Mouse (Mus musculus) CH12.LX (cell line): ENCODE results near the gene Polr2b. TPM values are rescaled to one million over a fixed set of nuclear protein-coding genes. Genes with fewer than 3 reads are reported as not detected.

Experiments
- DNase-seq: peaks from one replicate; pipeline ENCODE4 v3.0.0-alpha.2; 2013; ENCODE audit errors: extremely low read depth
- H3K27ac ChIP-seq: 2 replicates; pipeline ENCODE4 v1.5.1; 2012; ENCODE audit warnings: low read depth, mild to moderate bottlenecking, control low read depth, moderate library complexity; ENCODE audit not compliant: insufficient read depth
- H3K27me3 ChIP-seq: replicated peaks from 2 replicates; pipeline ENCODE3; 2012; ENCODE audit warnings: inconsistent platforms
- H3K36me3 ChIP-seq, 2 experiments: replicated peaks in 1 of 2; 2 replicates each; pipeline versions ENCODE3 to v1.6.1; 2012; ENCODE audit warnings: inconsistent platforms in 1 of 2, low read length in 1 of 2, mild to moderate bottlenecking in 1 of 2, mixed read lengths in 1 of 2, moderate library complexity in 1 of 2; ENCODE audit not compliant: control insufficient read depth in 1 of 2, insufficient read depth in 1 of 2
- H3K4me1 ChIP-seq, 2 experiments: 2 replicates each; pipeline ENCODE4 v1.6.1; 2012; ENCODE audit warnings: inconsistent platforms in 1 of 2, moderate library complexity in 1 of 2; ENCODE audit not compliant: insufficient read depth in 2 of 2, control insufficient read depth in 1 of 2
- H3K4me2 ChIP-seq: 2 replicates; pipeline ENCODE4 v1.6.1; 2012; ENCODE audit warnings: low read depth, mild to moderate bottlenecking, control low read depth; ENCODE audit not compliant: poor library complexity, insufficient read depth, severe bottlenecking
- H3K4me3 ChIP-seq, 3 experiments: fragments of 150-350 bp in 1 of 3; sonication (generic) in 1 of 3; replicated peaks in 1 of 3; 2 replicates each; pipeline versions ENCODE3 to v1.5.1; 2011 to 2012; ENCODE audit warnings: low read depth in 2 of 3, low read length in 2 of 3, mild to moderate bottlenecking in 2 of 3, moderate library complexity in 2 of 3, control low read depth in 1 of 3, improper control_type of control experiment in 1 of 3, inconsistent platforms in 1 of 3, mixed read lengths in 1 of 3; ENCODE audit not compliant: poor library complexity in 1 of 3
- H3K79me2 ChIP-seq: replicated peaks from 2 replicates; pipeline ENCODE4 v1.6.1; 2012; ENCODE audit warnings: mild to moderate bottlenecking, moderate library complexity; ENCODE audit not compliant: control insufficient read depth, poor library complexity, insufficient read depth, severe bottlenecking; ENCODE audit errors: extremely low read depth
- H3K9ac ChIP-seq: 2 replicates; pipeline ENCODE4 v1.6.1; 2012; ENCODE audit warnings: low read depth, mild to moderate bottlenecking, control low read depth, moderate library complexity; ENCODE audit not compliant: insufficient read depth
- H3K9me3 ChIP-seq: replicated peaks from 2 replicates; pipeline ENCODE3; 2012; ENCODE audit warnings: low read length, inconsistent platforms, mixed read lengths
- BHLHE40 ChIP-seq: IDR thresholded peaks from 2 replicates; pipeline ENCODE4 v1.6.1; 2011; ENCODE audit warnings: mild to moderate bottlenecking, low read depth, low read length, improper control_type of control experiment
- CHD1 ChIP-seq: IDR thresholded peaks from 2 replicates; pipeline ENCODE4 v1.6.1; 2012; ENCODE audit warnings: low read depth, low read length, improper control_type of control experiment, inconsistent platforms
- CHD2 ChIP-seq: IDR thresholded peaks from 2 replicates; pipeline ENCODE4 v1.6.1; 2011; ENCODE audit warnings: low read length, improper control_type of control experiment
- CTCF ChIP-seq, 2 experiments: IDR thresholded peaks in 1 of 2; conservative IDR thresholded peaks in 1 of 2; 2 replicates each; pipeline ENCODE4 v1.5.1; 2011 to 2012; ENCODE audit warnings: low read depth in 2 of 2, low read length in 2 of 2, improper control_type of control experiment in 1 of 2, inconsistent platforms in 1 of 2, mild to moderate bottlenecking in 1 of 2, moderate library complexity in 1 of 2
- E2F4 ChIP-seq: IDR thresholded peaks from 2 replicates; pipeline ENCODE4 v1.6.1; 2011; ENCODE audit warnings: low read depth, low read length, improper control_type of control experiment; ENCODE audit not compliant: insufficient replicate concordance
- EP300 ChIP-seq: IDR thresholded peaks from 2 replicates; pipeline ENCODE4 v1.6.1; 2011; ENCODE audit warnings: low read length, improper control_type of control experiment
- ETS1 ChIP-seq: conservative IDR thresholded peaks from 2 replicates; pipeline ENCODE4 v1.6.1; 2012; ENCODE audit warnings: low read depth, mild to moderate bottlenecking, inconsistent platforms, low read length, improper control_type of control experiment, moderate library complexity
- IRF4 ChIP-seq: IDR thresholded peaks from 2 replicates; pipeline ENCODE4 v1.6.1; 2014; ENCODE audit warnings: low read depth, mild to moderate bottlenecking, inconsistent platforms, low read length, improper control_type of control experiment
- JUND ChIP-seq: conservative IDR thresholded peaks from 2 replicates; pipeline ENCODE4 v1.6.1; 2011; ENCODE audit warnings: low read depth, low read length, improper control_type of control experiment
- KAT2A ChIP-seq: IDR thresholded peaks from 2 replicates; pipeline ENCODE4 v1.6.1; 2012; ENCODE audit warnings: low read length, improper control_type of control experiment, inconsistent platforms; ENCODE audit not compliant: insufficient replicate concordance
- MAFK ChIP-seq: IDR thresholded peaks from 2 replicates; pipeline ENCODE4 v1.6.1; 2011; ENCODE audit warnings: low read length, improper control_type of control experiment; ENCODE audit not compliant: insufficient replicate concordance
- MAX ChIP-seq: IDR thresholded peaks from 2 replicates; pipeline ENCODE4 v1.6.1; 2011; ENCODE audit warnings: low read length, improper control_type of control experiment
- MAZ ChIP-seq: IDR thresholded peaks from 2 replicates; pipeline ENCODE4 v1.6.1; 2012; ENCODE audit warnings: low read depth, mild to moderate bottlenecking, inconsistent platforms, low read length, improper control_type of control experiment, moderate library complexity
- MEF2A ChIP-seq: IDR thresholded peaks from 2 replicates; pipeline ENCODE4 v1.6.1; 2014; ENCODE audit warnings: low read depth, mild to moderate bottlenecking, inconsistent platforms, low read length, improper control_type of control experiment, borderline replicate concordance
- MXI1 ChIP-seq: IDR thresholded peaks from 2 replicates; pipeline ENCODE4 v1.6.1; 2011; ENCODE audit warnings: mild to moderate bottlenecking, low read depth, low read length, improper control_type of control experiment
- MYC ChIP-seq: IDR thresholded peaks from 2 replicates; pipeline ENCODE4 v1.6.1; 2011; ENCODE audit warnings: low read depth, mild to moderate bottlenecking, improper control_type of control experiment, low read length
- NELFE ChIP-seq: IDR thresholded peaks from 2 replicates; pipeline ENCODE4 v1.6.1; 2011; ENCODE audit warnings: low read depth, low read length, improper control_type of control experiment
- NRF1 ChIP-seq: IDR thresholded peaks from 2 replicates; pipeline ENCODE4 v1.6.1; 2014; ENCODE audit warnings: low read depth, mild to moderate bottlenecking, inconsistent platforms, low read length, improper control_type of control experiment, moderate library complexity
- POLR2A ChIP-seq: IDR thresholded peaks from 2 replicates; pipeline ENCODE4 v1.6.1; 2011; ENCODE audit warnings: low read depth, mild to moderate bottlenecking, improper control_type of control experiment, low read length
- POLR2AphosphoS2 ChIP-seq: IDR thresholded peaks from 2 replicates; pipeline ENCODE4 v1.6.1; 2011; ENCODE audit warnings: low read depth, low read length, improper control_type of control experiment
- RAD21 ChIP-seq: IDR thresholded peaks from 2 replicates; pipeline ENCODE4 v1.6.1; 2011; ENCODE audit warnings: low read depth, mild to moderate bottlenecking, low read length, improper control_type of control experiment, moderate library complexity
- RCOR1 ChIP-seq: conservative IDR thresholded peaks from 2 replicates; pipeline ENCODE4 v1.6.1; 2012; ENCODE audit warnings: low read depth, mild to moderate bottlenecking, inconsistent platforms, low read length, improper control_type of control experiment
- SMC3 ChIP-seq: IDR thresholded peaks from 2 replicates; pipeline ENCODE4 v1.6.1; 2011; ENCODE audit warnings: low read depth, low read length, improper control_type of control experiment
- TBP ChIP-seq: conservative IDR thresholded peaks from 2 replicates; pipeline ENCODE4 v1.6.1; 2011; ENCODE audit warnings: low read depth, low read length, improper control_type of control experiment
- TCF12 ChIP-seq: IDR thresholded peaks from 2 replicates; pipeline ENCODE4 v1.6.1; 2014; ENCODE audit warnings: low read depth, mild to moderate bottlenecking, inconsistent platforms, low read length, improper control_type of control experiment
- USF1 ChIP-seq: IDR thresholded peaks from 2 replicates; pipeline ENCODE4 v1.6.1; 2014; ENCODE audit warnings: low read depth, mild to moderate bottlenecking, inconsistent platforms, low read length, improper control_type of control experiment
- ZMIZ1 ChIP-seq: IDR thresholded peaks from 2 replicates; pipeline ENCODE4 v1.6.1; 2012; ENCODE audit warnings: low read depth, mild to moderate bottlenecking, inconsistent platforms, low read length, improper control_type of control experiment
- dilution Hi-C: fragments of 300-500 bp; cut with MboI; formaldehyde crosslinking; loops from 2 replicates; pipeline ENCODE4 v1.14.3; 2020; ENCODE audit warnings: low sequenced_read_pairs; ENCODE audit not compliant: extremely low pct_unique_long_range_greater_than_20kb, extremely low pct_ligation_motif_present
- in situ Hi-C: fragments of 300-500 bp; cut with MboI; formaldehyde crosslinking; loops from 3 replicates; pipeline ENCODE4 v1.14.3; 2019; ENCODE audit warnings: low sequenced_read_pairs, low pct_ligation_motif_present, low pct_unique_long_range_greater_than_20kb, mixed read lengths
- polyA plus RNA-seq: library from polyadenylated mRNA; unstranded; fragments of >175 nt; gene quantifications from 2 replicates; pipeline ENCODE4 v1.2.1, GENCODE M21; 2012; ENCODE audit warnings: low read depth; ENCODE audit not compliant: insufficient read length
- total RNA-seq, 2 experiments: library from RNA; depleted of rRNA; stranded (reverse); fragments of 300-350 nt in 1 of 2; fragments of >200 nt in 1 of 2; gene quantifications; 2 replicates each; pipeline ENCODE4 v1.2.3; 2012 to 2014

Gene Polr2b
- total and polyA plus RNA-seq, 3 experiments: 88.0 to 133 (median 119) TPM

DNA sequence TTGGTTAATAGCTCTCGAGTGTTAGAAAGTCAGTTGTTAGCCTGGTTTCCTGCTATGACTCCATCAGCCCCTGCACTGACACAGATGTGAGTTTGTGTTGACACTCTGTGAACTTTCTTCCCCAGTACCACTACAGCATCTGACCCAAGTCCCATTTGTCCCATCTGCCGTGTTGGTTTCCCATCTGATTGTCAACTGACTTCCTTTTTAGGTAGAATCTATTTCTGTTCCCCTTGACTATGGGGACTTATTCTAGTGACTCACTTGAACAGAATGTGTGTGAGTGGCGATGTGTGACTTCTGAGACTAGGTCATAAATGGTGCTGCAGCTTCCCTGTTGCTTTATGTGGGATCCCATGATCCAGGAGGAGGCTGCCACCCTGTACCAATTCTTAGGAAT, 65.0 kb downstream of the Polr2b start (continued):
- TF ChIP-seq SMC3: no peak

DNA sequence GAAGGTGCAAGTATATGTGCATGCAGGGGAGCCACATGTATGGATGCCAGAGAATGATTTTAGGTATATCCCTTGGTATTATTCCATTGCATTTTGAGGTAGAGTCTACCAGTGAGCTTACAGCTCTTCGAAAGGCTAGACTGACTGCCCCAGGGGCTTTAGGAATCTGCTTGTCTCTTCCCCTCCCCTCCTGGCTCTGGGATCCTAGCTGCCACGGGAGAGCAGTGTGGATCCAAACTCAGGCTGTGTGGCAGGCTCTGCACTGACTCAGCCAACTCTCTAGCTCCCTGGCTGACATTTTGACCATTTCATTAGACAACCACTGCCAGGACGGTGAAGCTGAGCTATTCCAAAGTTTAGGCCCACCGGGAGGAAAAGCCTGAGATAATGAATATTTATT, 65.6 kb downstream of the Polr2b start:
- H3K27me3 ChIP-seq: no peaks in the 10 kb centered on the region
- no peak for TF ChIP-seq MAFK
- TF ChIP-seq NELFE: no peak
- TF ChIP-seq BHLHE40: no peak
- no peak for TF ChIP-seq MXI1
- no peak for TF ChIP-seq CHD2
- no peak for TF ChIP-seq RAD21
- no peak for TF ChIP-seq MEF2A
- no peak for TF ChIP-seq POLR2A
- no peak for TF ChIP-seq MYC
- TF ChIP-seq IRF4: no peak
- no peak for TF ChIP-seq TBP
- no peak for TF ChIP-seq KAT2A
- no peak for TF ChIP-seq ZMIZ1
- TF ChIP-seq MAX: no peak
- TF ChIP-seq CHD1: no peak
- TF ChIP-seq, all 38 proteins: peak for 0
- Histone ChIP-seq H3K79me2 (no peaks in the 10 kb centered on the region), H3K27ac (no peak overlapping the region), H3K9me3 (no peaks in the 10 kb centered on the region), H3K4me2 (no peak overlapping the region), H3K4me3 (no peak overlapping the region), H3K36me3 (no peaks in the 10 kb centered on the region), H3K4me1 (peaks cover 18 to 62% of the 10 kb centered on the region in 2 experiments), H3K9ac (no peak overlapping the region)
- dilution Hi-C loops: no loop called here
- in situ Hi-C loops: no loop called here
- no peak for DNase-seq

GRCm38 (mm10) chr5:77378027-77378426, 68.1 kb downstream of the Polr2b start:
- in situ Hi-C loops: no loop called here
- Histone ChIP-seq H3K9ac (no peak overlapping the region), H3K9me3 (no peaks in the 10 kb centered on the region), H3K4me1 (peaks cover 17 to 59% of the 10 kb centered on the region in 2 experiments), H3K36me3 (no peaks in the 10 kb centered on the region), H3K79me2 (no peaks in the 10 kb centered on the region), H3K27me3 (no peaks in the 10 kb centered on the region), H3K4me2 (no peak overlapping the region), H3K4me3 (no peak overlapping the region), H3K27ac (no peak overlapping the region)
- no peak for DNase-seq
- TF ChIP-seq E2F4 (no peak), ETS1 (no peak), RCOR1 (no peak), CHD1 (no peak), JUND (no peak), USF1 (no peak), POLR2AphosphoS2 (no peak), TBP (no peak), TCF12 (no peak), CTCF (conservative IDR thresholded peaks at IDR 0.05 in 1 of 2, IDR thresholded peaks at IDR 0.05 in 1 of 2; ENCODE audit: low read depth in 2 of 2, low read length in 2 of 2) (no peak), MAFK (no peak), IRF4 (no peak), EP300 (no peak), MAX (no peak), NRF1 (no peak), MAZ (no peak), NELFE (no peak)
- dilution Hi-C loops: no loop called here
